Comparison of ENCODE assay signal across 21 mouse cellular contexts in the genomic region with DNA sequence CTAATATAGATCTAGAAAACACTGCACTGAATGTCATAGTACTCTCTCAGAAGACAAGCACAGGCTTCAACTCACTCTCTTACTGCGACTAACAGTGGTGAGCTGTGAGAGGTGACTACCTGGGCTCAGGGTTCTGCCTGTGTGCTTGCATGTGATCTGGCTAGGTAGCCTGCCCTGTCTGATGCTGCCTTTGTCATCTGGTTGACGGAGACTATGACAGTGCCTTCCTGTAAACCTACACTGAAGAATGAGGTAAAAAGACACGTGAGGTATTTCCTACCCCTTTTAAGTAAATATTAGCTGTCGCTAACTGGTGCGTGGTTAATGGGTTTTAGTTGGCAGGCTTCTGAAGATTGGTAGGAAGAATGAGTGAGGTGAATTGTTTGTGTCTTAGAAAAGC.
DNase-seq lines count a peak whose midpoint lies in the region; ATAC-seq and TF ChIP-seq lines count a peak whose summit lies in the region.
"Had no signal": no experiment of that assay in that cellular context is flagged by ENCODE, and none has a peak within 500 bp of the region (broad histone marks: within the 10 kb centered on the region; RNA-seq: fewer than 3 reads in every experiment).

No protein-coding gene starts in this region.

- DNase-seq in kidney, adult 2 months = peak; percentile 50
- DNase-seq in kidney, postnatal 14 days = no peak
- DNase-seq in lung, postnatal 4 days = no peak
- DNase-seq in embryonic facial prominence, embryonic 14.5 days (ENCODE audit: low spot score) = peak; percentile 56
- DNase-seq in thymus, postnatal 4 days = no peak
- DNase-seq: adrenal gland, postnatal 36 days; cerebellum, adult 8-10 months; gastrocnemius, postnatal 10 days; heart, postnatal 36 days; layer of hippocampus, postnatal 36 days; left cerebral cortex, postnatal 4 days; lung, embryonic 14.5 days; retina, postnatal 1 day; right cerebral cortex, postnatal 4 days; thymus, postnatal 14 days had no signal

- no peak overlapping the region for H3K9ac ChIP-seq in lung, embryonic 16.5 days (ENCODE audit: low read length)
- H3K9ac ChIP-seq in embryonic facial prominence, embryonic 14.5 days (ENCODE audit: low read depth, low read length) = no peak overlapping the region
- H3K9ac ChIP-seq in intestine, embryonic 16.5 days (ENCODE audit: low read depth, low read length) = no peak overlapping the region
- no peak overlapping the region for H3K9ac ChIP-seq in heart, embryonic 12.5 days
- H3K9ac ChIP-seq: liver, embryonic 12.5 days; lung, embryonic 14.5 days had no signal

- no peak overlapping the region for H3K4me2 ChIP-seq in lung, embryonic 16.5 days (ENCODE audit: low read depth, low read length)
- H3K4me2 ChIP-seq in embryonic facial prominence, embryonic 14.5 days (ENCODE audit: low read depth, low read length) = no peak overlapping the region
- H3K4me2 ChIP-seq in intestine, embryonic 16.5 days (ENCODE audit: low read depth, low read length) = no peak overlapping the region
- H3K4me2 ChIP-seq in heart, embryonic 12.5 days = no peak overlapping the region
- H3K4me2 ChIP-seq: liver, embryonic 12.5 days; lung, embryonic 14.5 days had no signal

- 25% methylated on average over 5 of the region's 5 CpGs for WGBS in kidney, adult 2 months
- WGBS in lung, embryonic 16.5 days = 31% methylated on average over 5 of the region's 5 CpGs
- 49% methylated on average over 5 of the region's 5 CpGs for WGBS in embryonic facial prominence, embryonic 14.5 days
- 36% methylated on average over 5 of the region's 5 CpGs for WGBS in intestine, embryonic 16.5 days
- 69% methylated on average over 5 of the region's 5 CpGs for WGBS in heart, embryonic 12.5 days

- 0 out of 2 replicates have a peak, but pooled peaks have one; percentile 21 for ATAC-seq in lung, embryonic 16.5 days (ENCODE audit: low read depth)
- peak; percentile 89 for ATAC-seq in embryonic facial prominence, embryonic 14.5 days (ENCODE audit: low read depth)
- peak; percentile 53; the same call in 1 of the 2 replicates for ATAC-seq in intestine, embryonic 16.5 days
- no peak for ATAC-seq in heart, embryonic 12.5 days (ENCODE audit: insufficient number of reproducible peaks, low FRiP score)
- ATAC-seq: hindbrain, embryonic 16.5 days; liver, embryonic 12.5 days had no signal

- no peak overlapping the region for H3K4me3 ChIP-seq in kidney, adult 2 months (ENCODE audit: insufficient read depth, low read depth, low read length)
- no peak overlapping the region for H3K4me3 ChIP-seq in lung, embryonic 16.5 days (ENCODE audit: low read length)
- no peak overlapping the region for H3K4me3 ChIP-seq in embryonic facial prominence, embryonic 14.5 days (ENCODE audit: low read depth, low read length)
- H3K4me3 ChIP-seq in intestine, embryonic 16.5 days (ENCODE audit: low read length) = no peak overlapping the region
- no peak overlapping the region for H3K4me3 ChIP-seq in heart, embryonic 12.5 days
- H3K4me3 ChIP-seq: heart, embryonic 10.5 days; liver, embryonic 12.5 days had no signal

- no peak overlapping the region for H3K27ac ChIP-seq in kidney, adult 2 months (ENCODE audit: insufficient read depth, low read depth, low read length)
- H3K27ac ChIP-seq in lung, embryonic 16.5 days (ENCODE audit: low read length) = no peak overlapping the region
- no peak overlapping the region for H3K27ac ChIP-seq in embryonic facial prominence, embryonic 14.5 days (replicated peaks; ENCODE audit: low read depth, low read length)
- no peak overlapping the region for H3K27ac ChIP-seq in intestine, embryonic 16.5 days (ENCODE audit: low read length)
- H3K27ac ChIP-seq in heart, embryonic 12.5 days (ENCODE audit: poor library complexity, severe bottlenecking) = no peak overlapping the region
- H3K27ac ChIP-seq: heart, embryonic 10.5 days; liver, embryonic 12.5 days had no signal

- no peaks in the 10 kb centered on the region for H3K36me3 ChIP-seq in kidney, adult 2 months (ENCODE audit: control insufficient read depth, insufficient read depth, low read length)
- H3K36me3 ChIP-seq in lung, embryonic 16.5 days (ENCODE audit: control insufficient read depth, insufficient read depth, low read length) = no peaks in the 10 kb centered on the region
- no peaks in the 10 kb centered on the region for H3K36me3 ChIP-seq in embryonic facial prominence, embryonic 14.5 days (ENCODE audit: control insufficient read depth, insufficient read depth, low read length)
- no peaks in the 10 kb centered on the region for H3K36me3 ChIP-seq in intestine, embryonic 16.5 days (ENCODE audit: control insufficient read depth, insufficient read depth, low read length)
- H3K36me3 ChIP-seq in heart, embryonic 12.5 days = no peaks in the 10 kb centered on the region
- H3K36me3 ChIP-seq: heart, embryonic 10.5 days; liver, embryonic 12.5 days had no signal

- H3K4me1 ChIP-seq in kidney, adult 2 months (ENCODE audit: control insufficient read depth, insufficient read depth, low read length) = no peaks in the 10 kb centered on the region
- peaks cover 29% of the 10 kb centered on the region for H3K4me1 ChIP-seq in lung, embryonic 16.5 days (replicated peaks; ENCODE audit: control insufficient read depth, insufficient read depth, low read length)
- H3K4me1 ChIP-seq in embryonic facial prominence, embryonic 14.5 days (ENCODE audit: control insufficient read depth, insufficient read depth, low read length) = peaks cover 6% of the 10 kb centered on the region
- peaks cover 10% of the 10 kb centered on the region; the same call in 1 of the 2 replicates for H3K4me1 ChIP-seq in intestine, embryonic 16.5 days (ENCODE audit: control insufficient read depth, insufficient read depth, low read length)
- H3K4me1 ChIP-seq in heart, embryonic 12.5 days (replicated peaks) = peaks cover 9% of the 10 kb centered on the region
- H3K4me1 ChIP-seq: liver, embryonic 12.5 days had no signal

- H3K27me3 ChIP-seq in kidney, adult 2 months (replicated peaks; ENCODE audit: control insufficient read depth, insufficient read depth, low read length) = no peaks in the 10 kb centered on the region
- no peaks in the 10 kb centered on the region for H3K27me3 ChIP-seq in lung, embryonic 16.5 days (ENCODE audit: control insufficient read depth, insufficient read depth, low read depth, low read length)
- no peaks in the 10 kb centered on the region for H3K27me3 ChIP-seq in embryonic facial prominence, embryonic 14.5 days (replicated peaks; ENCODE audit: control insufficient read depth, insufficient read depth, low read length)
- H3K27me3 ChIP-seq in intestine, embryonic 16.5 days (replicated peaks; ENCODE audit: control insufficient read depth, insufficient read depth, low read length) = no peaks in the 10 kb centered on the region
- H3K27me3 ChIP-seq in heart, embryonic 12.5 days (replicated peaks) = no peaks in the 10 kb centered on the region
- H3K27me3 ChIP-seq: liver, embryonic 12.5 days had no signal

- H3K9me3 ChIP-seq in lung, embryonic 16.5 days (ENCODE audit: control insufficient read depth, low read length) = no peaks in the 10 kb centered on the region
- H3K9me3 ChIP-seq in embryonic facial prominence, embryonic 14.5 days (ENCODE audit: control insufficient read depth, low read length) = peaks cover 2% of the 10 kb centered on the region; the same call in 1 of the 2 replicates
- no peaks in the 10 kb centered on the region for H3K9me3 ChIP-seq in intestine, embryonic 16.5 days (ENCODE audit: control insufficient read depth, low read length)
- no peaks in the 10 kb centered on the region for H3K9me3 ChIP-seq in heart, embryonic 12.5 days (replicated peaks)
- H3K9me3 ChIP-seq: heart, embryonic 10.5 days; liver, embryonic 12.5 days had no signal

- no peak for TF ChIP-seq POLR2A in kidney, adult 2 months (IDR thresholded peaks at IDR 0.05; ENCODE audit: low read depth, low read length)

- no peak for TF ChIP-seq CTCF in kidney, adult 2 months (conservative IDR thresholded peaks at IDR 0.05; ENCODE audit: insufficient read depth, insufficient read length, low read depth, low read length)

Comparison
In these comparisons a context has a peak if more than half of its experiments do, and no peak if none do; other contexts are left out.
1. DNase-seq: peak in kidney, adult 2 months (single experiment) and embryonic facial prominence, embryonic 14.5 days (single experiment); none in kidney, postnatal 14 days (single experiment), lung, postnatal 4 days (0 of 2) and thymus, postnatal 4 days (single experiment).